Mouse (Mus musculus) thymus, adult 2 months (tissue): Measurements from ENCODE around the gene Efna1. TPM values are rescaled to one million over a fixed set of nuclear protein-coding genes. Genes with fewer than 3 reads are reported as not detected.

Source experiments
- DNase-seq: peaks from one replicate; pipeline ENCODE4 v3.0.0; 2021
- H3K27ac ChIP-seq: fragments of 200-500 bp; 2 replicates; pipeline ENCODE4 v1.5.1; 2012; ENCODE audit warnings: low read length, control low read depth; ENCODE audit not compliant: control insufficient read depth, insufficient read depth
- H3K27me3 ChIP-seq: fragments of 200-500 bp; 2 replicates; pipeline ENCODE4 v1.6.1; 2012; ENCODE audit warnings: mild to moderate bottlenecking, low read length, moderate library complexity, mixed read lengths; ENCODE audit not compliant: control insufficient read depth, insufficient read depth
- H3K36me3 ChIP-seq: fragments of 200-500 bp; 2 replicates; pipeline ENCODE4 v1.6.1; 2012; ENCODE audit warnings: mild to moderate bottlenecking, low read length, moderate library complexity; ENCODE audit not compliant: control insufficient read depth, insufficient read depth
- H3K4me1 ChIP-seq: fragments of 200-500 bp; replicated peaks from 2 replicates; pipeline ENCODE4 v1.6.1; 2012; ENCODE audit warnings: low read length; ENCODE audit not compliant: control insufficient read depth, insufficient read depth
- H3K4me3 ChIP-seq: fragments of 200-500 bp; 2 replicates; pipeline ENCODE4 v1.5.1; 2012; ENCODE audit warnings: mild to moderate bottlenecking, low read length, control low read depth, moderate library complexity; ENCODE audit not compliant: control insufficient read depth, insufficient read depth
- CTCF ChIP-seq: fragments of 200-500 bp; IDR thresholded peaks from 2 replicates; pipeline ENCODE4 v1.5.1; 2012; ENCODE audit warnings: mild to moderate bottlenecking, control low read depth, low read length, moderate library complexity, borderline replicate concordance; ENCODE audit not compliant: control insufficient read depth, poor library complexity, insufficient read depth; ENCODE audit errors: extremely low read depth
- POLR2A ChIP-seq: fragments of 200-500 bp; IDR thresholded peaks from 2 replicates; pipeline ENCODE4 v1.6.1; 2012; ENCODE audit warnings: mild to moderate bottlenecking, low read length, control low read depth, moderate library complexity; ENCODE audit not compliant: control insufficient read depth, poor library complexity, insufficient read depth; ENCODE audit errors: extremely low read depth
- WGBS: fragments of 180-500 bp; shearing (Covaris S2); methylation state at CpG from one replicate; pipeline ENCODE4 v1.1.7; 2018; 5-methylcytosine and 5-hydroxymethylcytosine counted together
- polyA plus RNA-seq: library from polyadenylated mRNA; depleted of rRNA; stranded (reverse); fragments of >200 nt; gene quantifications from 2 replicates; pipeline ENCODE4 v1.2.3, GENCODE M21; 2012; rRNA removed

Efna1 gene
- polyA plus RNA-seq, 1 experiment = 9.7 TPM

GRCm38 (mm10) chr3:89226361-89226760 is 54.6 kb downstream of the Efna1 start:
- 95% methylated on average over 11 of the region's 11 CpGs for WGBS
- no peaks in the 10 kb centered on the region for H3K27me3 ChIP-seq
- no peak for DNase-seq
- TF ChIP-seq POLR2A (no peak), CTCF (no peak)
- no peaks in the 10 kb centered on the region for H3K36me3 ChIP-seq
- H3K4me3 ChIP-seq = no peak overlapping the region
- H3K27ac ChIP-seq = no peak overlapping the region
- H3K4me1 ChIP-seq = peaks cover 16% of the 10 kb centered on the region

- H3K27me3 ChIP-seq = no peaks in the 10 kb centered on the region
- TF ChIP-seq POLR2A = no peak
- no peak for TF ChIP-seq CTCF
- H3K4me1 ChIP-seq = peaks cover 16% of the 10 kb centered on the region
- H3K4me3 ChIP-seq = no peak overlapping the region
- WGBS = 71% methylated on average over 4 of the region's 4 CpGs
- no peaks in the 10 kb centered on the region for H3K36me3 ChIP-seq
- no peak overlapping the region for H3K27ac ChIP-seq
- no peak for DNase-seq
Measured at GRCm38 (mm10) chr3:89225918-89226317, 55.0 kb downstream of the Efna1 start.

GRCm38 (mm10) chr3:89225321-89225815 is 55.6 kb downstream of the Efna1 start:
- H3K36me3 ChIP-seq = no peaks in the 10 kb centered on the region
- H3K27ac ChIP-seq = no peak overlapping the region
- 91% methylated on average over 12 of the region's 12 CpGs for WGBS
- H3K4me1 ChIP-seq = peaks cover 16% of the 10 kb centered on the region
- H3K4me3 ChIP-seq = no peak overlapping the region
- no peak for TF ChIP-seq POLR2A
- no peak for DNase-seq
- no peaks in the 10 kb centered on the region for H3K27me3 ChIP-seq

GRCm38 (mm10) chr3:89224796-89225195 is 56.1 kb downstream of the Efna1 start:
- H3K27ac ChIP-seq = no peak overlapping the region
- H3K27me3 ChIP-seq = no peaks in the 10 kb centered on the region
- H3K4me1 ChIP-seq = peaks cover 16% of the 10 kb centered on the region
- DNase-seq = no peak
- no peaks in the 10 kb centered on the region for H3K36me3 ChIP-seq
- TF ChIP-seq POLR2A = no peak
- WGBS = 88% methylated on average over 11 of the region's 11 CpGs
- H3K4me3 ChIP-seq = no peak overlapping the region

Other genes starting within 250 kb of the Efna1 start
- gene Rusc1, start 187.8 kb downstream of the Efna1 start, polyA plus RNA-seq = 45.8 and 50.9 TPM in 2 replicates
- gene Gm43738, start 180.0 kb downstream of the Efna1 start, polyA plus RNA-seq = not detected in 2 replicates
- gene Fdps, start 179.2 kb downstream of the Efna1 start, polyA plus RNA-seq = 58.1 and 71.6 TPM in 2 replicates
- 2.2 and 2.7 TPM in 2 replicates for gene Pklr, start 145.0 kb downstream of the Efna1 start, polyA plus RNA-seq
- 15.9 and 18.1 TPM in 2 replicates for gene Hcn3, start 120.9 kb downstream of the Efna1 start, polyA plus RNA-seq
- 117 and 126 TPM in 2 replicates for gene Clk2, start 116.3 kb downstream of the Efna1 start, polyA plus RNA-seq
- 240 and 251 TPM in 2 replicates for gene Scamp3, start 103.7 kb downstream of the Efna1 start, polyA plus RNA-seq
- gene Fam189b, start 98.0 kb downstream of the Efna1 start, polyA plus RNA-seq = 250 and 278 TPM in 2 replicates
- gene Gba, start 78.2 kb downstream of the Efna1 start, polyA plus RNA-seq = 98.8 and 117 TPM in 2 replicates
- gene Thbs3, start 66.0 kb downstream of the Efna1 start, polyA plus RNA-seq = 7.2 and 10.9 TPM in 2 replicates
- gene Mtx1, start 54.1 kb downstream of the Efna1 start, polyA plus RNA-seq = 209 and 224 TPM in 2 replicates
- 14.1 and 14.4 TPM in 2 replicates for gene Muc1, start 52.1 kb downstream of the Efna1 start, polyA plus RNA-seq
- 171 and 183 TPM in 2 replicates for gene Krtcap2, start 35.2 kb downstream of the Efna1 start, polyA plus RNA-seq
- gene Trim46, start 34.8 kb downstream of the Efna1 start, polyA plus RNA-seq = 12.1 and 13.0 TPM in 2 replicates
- 477 and 588 TPM in 2 replicates for gene Dpm3, start 21.8 kb downstream of the Efna1 start, polyA plus RNA-seq
- 196 and 251 TPM in 2 replicates for gene Slc50a1, start 10.6 kb downstream of the Efna1 start, polyA plus RNA-seq
- 3.7 and 4.2 TPM in 2 replicates for gene Efna3, start 41.8 kb upstream of the Efna1 start, polyA plus RNA-seq
- gene Efna4, start 56.9 kb upstream of the Efna1 start, polyA plus RNA-seq = 12.5 TPM in 2 replicates
- 38.7 and 49.6 TPM in 2 replicates for gene Adam15, start 68.9 kb upstream of the Efna1 start, polyA plus RNA-seq
- 0.36 and 0.50 TPM in 2 replicates for gene Dcst2, start 80.8 kb upstream of the Efna1 start, polyA plus RNA-seq
- gene Dcst1, start 84.1 kb upstream of the Efna1 start, polyA plus RNA-seq = 0.24 and 0.32 TPM in 2 replicates
- 59.8 and 64.9 TPM in 2 replicates for gene Zbtb7b, start 113.6 kb upstream of the Efna1 start, polyA plus RNA-seq
- 0.66 TPM in 1 of 2 replicates, not detected in the other for gene Lenep, start 121.7 kb upstream of the Efna1 start, polyA plus RNA-seq
- 57.0 and 58.3 TPM in 2 replicates for gene Flad1, start 130.7 kb upstream of the Efna1 start, polyA plus RNA-seq
- 104 TPM in 2 replicates for gene Cks1b, start 137.2 kb upstream of the Efna1 start, polyA plus RNA-seq
- gene Shc1, start 137.3 kb upstream of the Efna1 start, polyA plus RNA-seq = 89.9 and 92.1 TPM in 2 replicates
- gene Pygo2, start 149.1 kb upstream of the Efna1 start, polyA plus RNA-seq = 82.3 and 133 TPM in 2 replicates
- gene Pbxip1, start 155.6 kb upstream of the Efna1 start, polyA plus RNA-seq = 36.5 and 41.6 TPM in 2 replicates
- gene Pmvk, start 173.4 kb upstream of the Efna1 start, polyA plus RNA-seq = 20.0 and 22.6 TPM in 2 replicates
- gene Kcnn3, start 239.0 kb upstream of the Efna1 start, polyA plus RNA-seq = 1.6 and 2.4 TPM in 2 replicates